Mouse (Mus musculus): ENCODE data around the gene Slfn9. TPM values are rescaled to one million over a fixed set of nuclear protein-coding genes. Genes with fewer than 3 reads are reported as not detected.
"Not testable (repeated sequence)": the region's sequence is repeated elsewhere in the genome, so short reads cannot be mapped to it uniquely, and the experiment has no call there.

Slfn9 gene
- polyA plus RNA-seq, 1 experiment: 0.94 TPM

- no peaks in the 10 kb centered on the region for H3K36me3 ChIP-seq (ENCODE audit: control insufficient read depth, insufficient read depth)
- no peak overlapping the region for H3ac ChIP-seq (ENCODE audit: control insufficient read depth, insufficient read length, low read depth)
- H3K4me3 ChIP-seq (ENCODE audit: insufficient read depth, poor library complexity, severe bottlenecking): no peak overlapping the region
- H3K27me3 ChIP-seq (ENCODE audit: control insufficient read depth, insufficient read depth, insufficient read length): no peaks in the 10 kb centered on the region
- H3K79me2 ChIP-seq (ENCODE audit: control insufficient read depth, insufficient read depth): no peaks in the 10 kb centered on the region
- no peak for TF ChIP-seq CTCF (IDR thresholded peaks at IDR 0.05; ENCODE audit: control insufficient read depth, insufficient read depth, insufficient read length)
- no peak for TF ChIP-seq USF1 (IDR thresholded peaks at IDR 0.05; ENCODE audit: low read depth)
- no peak for TF ChIP-seq MYOG (IDR thresholded peaks at IDR 0.05; ENCODE audit: control insufficient read depth, extremely low read depth, insufficient read length)
- TF ChIP-seq CEBPB (IDR thresholded peaks at IDR 0.05; ENCODE audit: low read depth): no peak
- no peak for TF ChIP-seq MYOD1 (IDR thresholded peaks at IDR 0.05; ENCODE audit: control insufficient read depth, insufficient read length, low read depth)
- TF ChIP-seq MAX (IDR thresholded peaks at IDR 0.05): no peak
- TF ChIP-seq FOSL1 (IDR thresholded peaks at IDR 0.05; ENCODE audit: insufficient read depth, low read length, poor library complexity, severe bottlenecking): no peak
- no peaks in the 10 kb centered on the region for H3K79me3 ChIP-seq (ENCODE audit: low read depth)
Observed at GRCm38 (mm10) chr11:82987621-82988020, 4.0 kb downstream of the Slfn9 start.

- no peaks in the 10 kb centered on the region for H3K36me3 ChIP-seq (ENCODE audit: control insufficient read depth, insufficient read depth)
Observed at GRCm38 (mm10) chr11:82983193-82983592, 8.4 kb downstream of the Slfn9 start.

DNA sequence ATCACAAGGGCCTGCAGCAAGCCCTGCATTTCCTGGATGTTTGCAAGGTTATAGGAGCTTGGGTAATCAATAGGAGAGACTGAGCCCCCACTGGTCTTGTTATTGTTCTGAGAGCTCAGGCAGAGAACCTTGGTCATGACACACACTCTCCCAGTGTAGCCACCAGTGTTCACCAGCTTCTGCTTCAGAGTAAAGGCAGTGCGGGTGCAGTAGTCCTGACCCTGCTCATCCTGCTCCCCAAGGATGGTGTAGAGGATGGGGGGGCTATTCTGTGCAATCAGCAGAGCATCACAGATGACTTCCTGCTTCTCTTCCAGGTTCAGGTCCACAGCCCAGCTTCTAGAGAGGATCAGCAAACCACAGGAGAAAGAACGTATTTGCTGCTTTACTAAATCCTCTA lies 9.2 kb downstream of the Slfn9 start:
- H3ac ChIP-seq (ENCODE audit: control insufficient read depth, insufficient read length, low read depth); H3K27me3 ChIP-seq (ENCODE audit: control insufficient read depth, insufficient read depth, insufficient read length); H3K4me3 ChIP-seq (ENCODE audit: insufficient read depth, poor library complexity, severe bottlenecking); H3K36me3 ChIP-seq (ENCODE audit: control insufficient read depth, insufficient read depth); H3K79me2 ChIP-seq (ENCODE audit: control insufficient read depth, insufficient read depth); H3K79me3 ChIP-seq (ENCODE audit: low read depth): not testable (repeated sequence)

More at GRCm38 (mm10) chr11:82983193-82983592, 8.4 kb downstream of the Slfn9 start:
- TF ChIP-seq CTCF (IDR thresholded peaks at IDR 0.05; ENCODE audit: control insufficient read depth, insufficient read depth, insufficient read length) (no peak), MAX (IDR thresholded peaks at IDR 0.05) (no peak), USF1 (IDR thresholded peaks at IDR 0.05; ENCODE audit: low read depth) (no peak), FOSL1 (IDR thresholded peaks at IDR 0.05; ENCODE audit: insufficient read depth, low read length, poor library complexity, severe bottlenecking) (no peak), MYOG (IDR thresholded peaks at IDR 0.05; ENCODE audit: control insufficient read depth, extremely low read depth, insufficient read length) (no peak), MYOD1 (IDR thresholded peaks at IDR 0.05; ENCODE audit: control insufficient read depth, insufficient read length, low read depth) (no peak), CEBPB (IDR thresholded peaks at IDR 0.05; ENCODE audit: low read depth) (no peak)
- Histone ChIP-seq H3ac (ENCODE audit: control insufficient read depth, insufficient read length, low read depth) (no peak overlapping the region), H3K79me2 (ENCODE audit: control insufficient read depth, insufficient read depth) (no peaks in the 10 kb centered on the region), H3K4me3 (ENCODE audit: insufficient read depth, poor library complexity, severe bottlenecking) (no peak overlapping the region), H3K27me3 (ENCODE audit: control insufficient read depth, insufficient read depth, insufficient read length) (no peaks in the 10 kb centered on the region), H3K79me3 (ENCODE audit: low read depth) (no peaks in the 10 kb centered on the region)

DNA sequence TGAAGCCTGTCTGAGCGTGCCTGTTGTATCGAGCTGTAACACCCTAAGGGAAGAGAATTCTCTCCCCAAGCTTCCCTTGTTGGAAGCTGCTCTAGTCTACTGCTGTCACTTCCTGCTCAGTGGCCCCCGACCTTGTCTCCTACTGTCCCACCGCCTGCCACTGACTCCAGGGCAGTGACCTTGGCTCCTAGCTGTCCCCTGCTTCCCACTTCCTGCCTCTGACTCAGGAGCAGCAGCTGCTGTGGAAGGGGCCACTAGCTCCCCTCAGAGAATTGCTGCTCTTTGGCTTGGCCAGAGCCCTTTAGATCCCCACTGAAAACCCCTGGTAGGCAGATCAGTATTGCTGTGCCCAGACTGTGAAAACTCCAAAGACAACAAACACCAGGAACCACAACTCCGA lies 17.7 kb downstream of the Slfn9 start:
- TF ChIP-seq CTCF (IDR thresholded peaks at IDR 0.05; ENCODE audit: control insufficient read depth, insufficient read depth, insufficient read length): no peak
- TF ChIP-seq MYOD1 (IDR thresholded peaks at IDR 0.05; ENCODE audit: control insufficient read depth, insufficient read length, low read depth): peak; percentile 66
- no peak overlapping the region for H3K4me3 ChIP-seq (ENCODE audit: insufficient read depth, poor library complexity, severe bottlenecking)

GRCm38 (mm10) chr11:82971590-82971974 lies 20.0 kb downstream of the Slfn9 start:
- Histone ChIP-seq H3K27me3 (ENCODE audit: control insufficient read depth, insufficient read depth, insufficient read length) (no peaks in the 10 kb centered on the region), H3K36me3 (ENCODE audit: control insufficient read depth, insufficient read depth) (no peaks in the 10 kb centered on the region), H3ac (ENCODE audit: control insufficient read depth, insufficient read length, low read depth) (no peak overlapping the region), H3K4me3 (ENCODE audit: insufficient read depth, poor library complexity, severe bottlenecking) (no peak overlapping the region), H3K79me2 (ENCODE audit: control insufficient read depth, insufficient read depth) (no peaks in the 10 kb centered on the region), H3K79me3 (ENCODE audit: low read depth) (no peaks in the 10 kb centered on the region)
- no peak for TF ChIP-seq CTCF (IDR thresholded peaks at IDR 0.05; ENCODE audit: control insufficient read depth, insufficient read depth, insufficient read length)
- TF ChIP-seq MAX (IDR thresholded peaks at IDR 0.05): no peak
- no peak for TF ChIP-seq MYOD1 (IDR thresholded peaks at IDR 0.05; ENCODE audit: control insufficient read depth, insufficient read length, low read depth)
- no peak for TF ChIP-seq CEBPB (IDR thresholded peaks at IDR 0.05; ENCODE audit: low read depth)
- TF ChIP-seq FOSL1 (IDR thresholded peaks at IDR 0.05; ENCODE audit: insufficient read depth, low read length, poor library complexity, severe bottlenecking): no peak
- TF ChIP-seq MYOG (IDR thresholded peaks at IDR 0.05; ENCODE audit: control insufficient read depth, extremely low read depth, insufficient read length): no peak
- no peak for TF ChIP-seq USF1 (IDR thresholded peaks at IDR 0.05; ENCODE audit: low read depth)

More for the DNA sequence above, 17.7 kb downstream of the Slfn9 start:
- no peak overlapping the region for H3ac ChIP-seq (ENCODE audit: control insufficient read depth, insufficient read length, low read depth)
- H3K27me3 ChIP-seq (ENCODE audit: control insufficient read depth, insufficient read depth, insufficient read length): no peaks in the 10 kb centered on the region
- H3K79me3 ChIP-seq (ENCODE audit: low read depth): no peaks in the 10 kb centered on the region
- no peaks in the 10 kb centered on the region for H3K36me3 ChIP-seq (ENCODE audit: control insufficient read depth, insufficient read depth)
- H3K79me2 ChIP-seq (ENCODE audit: control insufficient read depth, insufficient read depth): no peaks in the 10 kb centered on the region

DNA sequence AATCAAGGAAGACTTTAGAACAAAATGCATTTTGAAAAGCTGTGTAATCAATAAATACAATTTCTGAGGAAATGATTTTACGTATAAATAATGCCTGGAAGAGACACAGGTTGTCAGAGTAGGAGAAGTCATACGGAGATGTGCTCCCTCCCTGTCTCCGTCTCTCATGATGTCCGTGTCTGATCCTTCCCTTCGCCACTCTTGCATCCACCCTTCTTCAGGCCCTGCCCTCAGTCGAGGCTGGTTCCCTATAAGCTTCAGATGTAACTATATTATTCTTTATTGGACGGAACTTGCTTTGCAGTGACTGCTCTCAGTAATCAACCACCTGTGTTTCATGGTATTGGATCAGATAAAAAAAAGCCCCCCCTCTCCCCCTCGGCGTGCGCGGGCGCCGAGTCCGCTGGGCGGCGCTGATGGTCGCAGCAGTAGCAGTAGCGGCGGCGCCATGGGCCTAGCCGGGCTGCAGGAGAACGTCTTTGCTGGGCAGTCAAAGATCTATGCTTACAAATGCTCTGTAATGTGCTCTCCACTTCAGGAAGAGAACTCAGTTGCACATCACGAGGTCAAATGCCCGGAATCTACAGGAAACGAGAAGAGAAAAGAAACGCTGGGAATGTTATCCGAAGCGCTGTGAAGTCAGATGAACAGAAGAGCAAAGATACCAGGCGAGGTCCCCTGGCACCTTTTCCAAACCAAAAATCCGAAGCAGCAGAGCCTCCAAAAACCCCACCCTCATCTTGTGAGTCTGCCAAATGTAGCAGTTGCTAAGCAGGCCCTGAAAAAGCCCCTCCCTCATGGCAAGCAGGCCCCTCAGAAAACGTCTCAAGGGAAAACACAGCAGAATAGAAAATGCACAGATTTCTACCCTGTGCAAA lies 20.7 kb downstream of the Slfn9 start:
- no peaks in the 10 kb centered on the region for H3K79me3 ChIP-seq (ENCODE audit: low read depth)
- H3K36me3 ChIP-seq (ENCODE audit: control insufficient read depth, insufficient read depth): no peaks in the 10 kb centered on the region
- H3K27me3 ChIP-seq (ENCODE audit: control insufficient read depth, insufficient read depth, insufficient read length): no peaks in the 10 kb centered on the region
- H3ac ChIP-seq (ENCODE audit: control insufficient read depth, insufficient read length, low read depth): no peak overlapping the region
- H3K79me2 ChIP-seq (ENCODE audit: control insufficient read depth, insufficient read depth): no peaks in the 10 kb centered on the region
- H3K4me3 ChIP-seq (ENCODE audit: insufficient read depth, poor library complexity, severe bottlenecking): no peak overlapping the region
- TF ChIP-seq MAX (IDR thresholded peaks at IDR 0.05): no peak
- no peak for TF ChIP-seq FOSL1 (IDR thresholded peaks at IDR 0.05; ENCODE audit: insufficient read depth, low read length, poor library complexity, severe bottlenecking)
- no peak for TF ChIP-seq MYOG (IDR thresholded peaks at IDR 0.05; ENCODE audit: control insufficient read depth, extremely low read depth, insufficient read length)
- TF ChIP-seq CTCF (IDR thresholded peaks at IDR 0.05; ENCODE audit: control insufficient read depth, insufficient read depth, insufficient read length): no peak
- TF ChIP-seq MYOD1 (IDR thresholded peaks at IDR 0.05; ENCODE audit: control insufficient read depth, insufficient read length, low read depth): no peak
- TF ChIP-seq USF1 (IDR thresholded peaks at IDR 0.05; ENCODE audit: low read depth): no peak
- TF ChIP-seq CEBPB (IDR thresholded peaks at IDR 0.05; ENCODE audit: low read depth): no peak

Measured in C2C12 (cell line).